In genomic region chr3:95517493-95517898, GRCm38 (mm10) we compare ENCODE assay signal across 8 mouse cellular contexts. TPM values are rescaled to one million over a fixed set of nuclear protein-coding genes. Genes with fewer than 3 reads are reported as not detected.
DNase-seq lines count a peak whose midpoint lies in the region; ATAC-seq and TF ChIP-seq lines count a peak whose summit lies in the region.

No protein-coding gene starts in this region.

- H3K4me3 ChIP-seq in cerebellum, adult 2 months (replicated peaks; ENCODE audit: insufficient read depth, low read depth, low read length): peak overlapping the region; percentile 19
- no peak overlapping the region for H3K4me3 ChIP-seq in forebrain, embryonic 15.5 days

- H3K4me2 ChIP-seq in forebrain, embryonic 15.5 days (replicated peaks): no peak overlapping the region

- no peaks in the 10 kb centered on the region for H3K27me3 ChIP-seq in cerebellum, adult 2 months (ENCODE audit: control insufficient read depth, insufficient read depth, low read length)
- no peaks in the 10 kb centered on the region for H3K27me3 ChIP-seq in forebrain, embryonic 15.5 days

- no peak overlapping the region for H3K9ac ChIP-seq in forebrain, embryonic 15.5 days (replicated peaks)

- peak; percentile 88 for TF ChIP-seq CTCF in cerebellum, adult 2 months (IDR thresholded peaks at IDR 0.05; ENCODE audit: borderline replicate concordance, insufficient read depth, low read depth, low read length)

- H3K36me3 ChIP-seq in forebrain, embryonic 15.5 days: no peaks in the 10 kb centered on the region

- 7% methylated on average over 10 of the region's 10 CpGs for WGBS in cerebellum, adult 2 months
- 21% methylated on average over 10 of the region's 10 CpGs for WGBS in forebrain, embryonic 15.5 days

- H3K27ac ChIP-seq in cerebellum, adult 2 months (ENCODE audit: insufficient read depth, low read length): no peak overlapping the region
- H3K27ac ChIP-seq in forebrain, embryonic 15.5 days (replicated peaks): 0 out of 2 replicates have a peak overlapping the region, but pooled peaks have one; percentile 38

- peak; percentile 89 for DNase-seq in NIH3T3 (ENCODE audit: low read depth)
- peak; percentile 67 to 73 for DNase-seq in cerebellum, adult 2 months
- DNase-seq in heart, postnatal 4 days: peak; percentile 72
- DNase-seq in layer of hippocampus, postnatal 10 days (ENCODE audit: low spot score in 2 of 2): peak; percentile 74 to 86
- peak; percentile 77 for DNase-seq in lung, postnatal 14 days
- DNase-seq in retina, embryonic 14.5 days (ENCODE audit: low spot score): peak; percentile 84
- peak; percentile 63 for DNase-seq in urinary bladder, postnatal 14 days (ENCODE audit: low spot score)

- peaks cover 4% of the 10 kb centered on the region for H3K4me1 ChIP-seq in cerebellum, adult 2 months (ENCODE audit: control insufficient read depth, insufficient read depth, low read length)
- 0 out of 2 replicates have a peak, but pooled peaks cover 2% of the 10 kb centered on the region for H3K4me1 ChIP-seq in forebrain, embryonic 15.5 days

- no peaks in the 10 kb centered on the region for H3K9me3 ChIP-seq in forebrain, embryonic 15.5 days

- no peak for TF ChIP-seq POLR2A in cerebellum, adult 2 months (IDR thresholded peaks at IDR 0.05; ENCODE audit: borderline replicate concordance, insufficient read depth, low read length)

- peak; percentile 79 for ATAC-seq in forebrain, embryonic 15.5 days (replicated peaks)

RNA-seq across cellular contexts. Expression of gene Ctss, which starts 9.1 kb away (rescaled TPM):
- 39.2 and 43.0 TPM in 2 replicates for polyA plus RNA-seq in cerebellum, adult 2 months (2012; rRNA removed)
- 11.9 and 13.9 TPM in 2 replicates for polyA plus RNA-seq in forebrain, embryonic 15.5 days (2015; fragmentation: Nextera tagmentation; extraction: Ambion mirVana)
- total RNA-seq in heart, postnatal 4 days (2021): 1 to 10 TPM; 6.5 to 9.0 TPM
- 10 to 100 TPM; 19.6 to 24.0 TPM for total RNA-seq in layer of hippocampus, postnatal 10 days (2021)

RNA-seq across cellular contexts. Expression of gene Ctsk, which starts 18.4 kb away (rescaled TPM):
- polyA plus RNA-seq in cerebellum, adult 2 months (2012; rRNA removed): 4.0 and 4.4 TPM in 2 replicates
- 3.7 and 4.3 TPM in 2 replicates for polyA plus RNA-seq in forebrain, embryonic 15.5 days (2015; fragmentation: Nextera tagmentation; extraction: Ambion mirVana)
- total RNA-seq in heart, postnatal 4 days (2021): 10 to 100 TPM; 17.0 to 17.9 TPM
- total RNA-seq in layer of hippocampus, postnatal 10 days (2021): 10 to 100 TPM; 10.0 to 10.3 TPM

RNA-seq across cellular contexts. Expression of gene Hormad1, which starts 42.0 kb away (rescaled TPM):
- not detected in 2 replicates for polyA plus RNA-seq in cerebellum, adult 2 months (2012; rRNA removed)
- polyA plus RNA-seq in forebrain, embryonic 15.5 days (2015; fragmentation: Nextera tagmentation; extraction: Ambion mirVana): not detected in 2 replicates
- not detected for total RNA-seq in heart, postnatal 4 days (2021)
- not detected for total RNA-seq in layer of hippocampus, postnatal 10 days (2021)
